Mouse (Mus musculus) CH12.LX (cell line): ENCODE results near the gene Slc44a5. TPM values are rescaled to one million over a fixed set of nuclear protein-coding genes. Genes with fewer than 3 reads are reported as not detected.

Experiments used
- DNase-seq: peaks from one replicate; pipeline ENCODE4 v3.0.0-alpha.2; 2013; ENCODE audit errors: extremely low read depth
- H3K27ac ChIP-seq: 2 replicates; pipeline ENCODE4 v1.5.1; 2012; ENCODE audit warnings: low read depth, mild to moderate bottlenecking, control low read depth, moderate library complexity; ENCODE audit not compliant: insufficient read depth
- H3K27me3 ChIP-seq: replicated peaks from 2 replicates; pipeline ENCODE3; 2012; ENCODE audit warnings: inconsistent platforms
- H3K36me3 ChIP-seq, 2 experiments: replicated peaks in 1 of 2; 2 replicates each; pipeline versions ENCODE3 to v1.6.1; 2012; ENCODE audit warnings: inconsistent platforms in 1 of 2, low read length in 1 of 2, mild to moderate bottlenecking in 1 of 2, mixed read lengths in 1 of 2, moderate library complexity in 1 of 2; ENCODE audit not compliant: control insufficient read depth in 1 of 2, insufficient read depth in 1 of 2
- H3K4me1 ChIP-seq, 2 experiments: 2 replicates each; pipeline ENCODE4 v1.6.1; 2012; ENCODE audit warnings: inconsistent platforms in 1 of 2, moderate library complexity in 1 of 2; ENCODE audit not compliant: insufficient read depth in 2 of 2, control insufficient read depth in 1 of 2
- H3K4me2 ChIP-seq: 2 replicates; pipeline ENCODE4 v1.6.1; 2012; ENCODE audit warnings: low read depth, mild to moderate bottlenecking, control low read depth; ENCODE audit not compliant: poor library complexity, insufficient read depth, severe bottlenecking
- H3K4me3 ChIP-seq, 3 experiments: fragments of 150-350 bp in 1 of 3; sonication (generic) in 1 of 3; replicated peaks in 1 of 3; 2 replicates each; pipeline versions ENCODE3 to v1.5.1; 2011 to 2012; ENCODE audit warnings: low read depth in 2 of 3, low read length in 2 of 3, mild to moderate bottlenecking in 2 of 3, moderate library complexity in 2 of 3, control low read depth in 1 of 3, improper control_type of control experiment in 1 of 3, inconsistent platforms in 1 of 3, mixed read lengths in 1 of 3; ENCODE audit not compliant: poor library complexity in 1 of 3
- H3K79me2 ChIP-seq: replicated peaks from 2 replicates; pipeline ENCODE4 v1.6.1; 2012; ENCODE audit warnings: mild to moderate bottlenecking, moderate library complexity; ENCODE audit not compliant: control insufficient read depth, poor library complexity, insufficient read depth, severe bottlenecking; ENCODE audit errors: extremely low read depth
- H3K9ac ChIP-seq: 2 replicates; pipeline ENCODE4 v1.6.1; 2012; ENCODE audit warnings: low read depth, mild to moderate bottlenecking, control low read depth, moderate library complexity; ENCODE audit not compliant: insufficient read depth
- H3K9me3 ChIP-seq: replicated peaks from 2 replicates; pipeline ENCODE3; 2012; ENCODE audit warnings: low read length, inconsistent platforms, mixed read lengths
- BHLHE40 ChIP-seq: IDR thresholded peaks from 2 replicates; pipeline ENCODE4 v1.6.1; 2011; ENCODE audit warnings: mild to moderate bottlenecking, low read depth, low read length, improper control_type of control experiment
- CHD2 ChIP-seq: IDR thresholded peaks from 2 replicates; pipeline ENCODE4 v1.6.1; 2011; ENCODE audit warnings: low read length, improper control_type of control experiment
- CTCF ChIP-seq, 2 experiments: IDR thresholded peaks in 1 of 2; conservative IDR thresholded peaks in 1 of 2; 2 replicates each; pipeline ENCODE4 v1.5.1; 2011 to 2012; ENCODE audit warnings: low read depth in 2 of 2, low read length in 2 of 2, improper control_type of control experiment in 1 of 2, inconsistent platforms in 1 of 2, mild to moderate bottlenecking in 1 of 2, moderate library complexity in 1 of 2
- E2F4 ChIP-seq: IDR thresholded peaks from 2 replicates; pipeline ENCODE4 v1.6.1; 2011; ENCODE audit warnings: low read depth, low read length, improper control_type of control experiment; ENCODE audit not compliant: insufficient replicate concordance
- ETS1 ChIP-seq: conservative IDR thresholded peaks from 2 replicates; pipeline ENCODE4 v1.6.1; 2012; ENCODE audit warnings: low read depth, mild to moderate bottlenecking, inconsistent platforms, low read length, improper control_type of control experiment, moderate library complexity
- HCFC1 ChIP-seq: IDR thresholded peaks from 2 replicates; pipeline ENCODE4 v1.6.1; 2012; ENCODE audit warnings: low read depth, mild to moderate bottlenecking, inconsistent platforms, low read length, improper control_type of control experiment
- IRF4 ChIP-seq: IDR thresholded peaks from 2 replicates; pipeline ENCODE4 v1.6.1; 2014; ENCODE audit warnings: low read depth, mild to moderate bottlenecking, inconsistent platforms, low read length, improper control_type of control experiment
- JUN ChIP-seq: IDR thresholded peaks from 2 replicates; pipeline ENCODE4 v1.6.1; 2011; ENCODE audit warnings: low read depth, mild to moderate bottlenecking, low read length, improper control_type of control experiment, moderate library complexity; ENCODE audit not compliant: insufficient read depth
- JUND ChIP-seq: conservative IDR thresholded peaks from 2 replicates; pipeline ENCODE4 v1.6.1; 2011; ENCODE audit warnings: low read depth, low read length, improper control_type of control experiment
- MAFK ChIP-seq: IDR thresholded peaks from 2 replicates; pipeline ENCODE4 v1.6.1; 2011; ENCODE audit warnings: low read length, improper control_type of control experiment; ENCODE audit not compliant: insufficient replicate concordance
- MAX ChIP-seq: IDR thresholded peaks from 2 replicates; pipeline ENCODE4 v1.6.1; 2011; ENCODE audit warnings: low read length, improper control_type of control experiment
- NELFE ChIP-seq: IDR thresholded peaks from 2 replicates; pipeline ENCODE4 v1.6.1; 2011; ENCODE audit warnings: low read depth, low read length, improper control_type of control experiment
- NRF1 ChIP-seq: IDR thresholded peaks from 2 replicates; pipeline ENCODE4 v1.6.1; 2014; ENCODE audit warnings: low read depth, mild to moderate bottlenecking, inconsistent platforms, low read length, improper control_type of control experiment, moderate library complexity
- PAX5 ChIP-seq: IDR thresholded peaks from 2 replicates; pipeline ENCODE4 v1.6.1; 2012; ENCODE audit warnings: low read length, inconsistent platforms, mixed read lengths
- POLR2A ChIP-seq: IDR thresholded peaks from 2 replicates; pipeline ENCODE4 v1.6.1; 2011; ENCODE audit warnings: low read depth, mild to moderate bottlenecking, improper control_type of control experiment, low read length
- POLR2AphosphoS2 ChIP-seq: IDR thresholded peaks from 2 replicates; pipeline ENCODE4 v1.6.1; 2011; ENCODE audit warnings: low read depth, low read length, improper control_type of control experiment
- RCOR1 ChIP-seq: conservative IDR thresholded peaks from 2 replicates; pipeline ENCODE4 v1.6.1; 2012; ENCODE audit warnings: low read depth, mild to moderate bottlenecking, inconsistent platforms, low read length, improper control_type of control experiment
- TBP ChIP-seq: conservative IDR thresholded peaks from 2 replicates; pipeline ENCODE4 v1.6.1; 2011; ENCODE audit warnings: low read depth, low read length, improper control_type of control experiment
- TCF12 ChIP-seq: IDR thresholded peaks from 2 replicates; pipeline ENCODE4 v1.6.1; 2014; ENCODE audit warnings: low read depth, mild to moderate bottlenecking, inconsistent platforms, low read length, improper control_type of control experiment
- USF1 ChIP-seq: IDR thresholded peaks from 2 replicates; pipeline ENCODE4 v1.6.1; 2014; ENCODE audit warnings: low read depth, mild to moderate bottlenecking, inconsistent platforms, low read length, improper control_type of control experiment
- USF2 ChIP-seq: conservative IDR thresholded peaks from 2 replicates; pipeline ENCODE4 v1.6.1; 2011; ENCODE audit warnings: low read depth, low read length, improper control_type of control experiment
- ZC3H11A ChIP-seq: IDR thresholded peaks from 2 replicates; pipeline ENCODE4 v1.6.1; 2012; ENCODE audit warnings: low read depth, mild to moderate bottlenecking, inconsistent platforms, low read length, improper control_type of control experiment
- ZKSCAN1 ChIP-seq: IDR thresholded peaks from 2 replicates; pipeline ENCODE4 v1.6.1; 2012; ENCODE audit warnings: low read depth, inconsistent platforms, low read length, improper control_type of control experiment, borderline replicate concordance
- ZNF384 ChIP-seq: IDR thresholded peaks from 2 replicates; pipeline ENCODE4 v1.6.1; 2012; ENCODE audit warnings: low read depth, low read length, improper control_type of control experiment, inconsistent platforms
- dilution Hi-C: fragments of 300-500 bp; cut with MboI; formaldehyde crosslinking; loops from 2 replicates; pipeline ENCODE4 v1.14.3; 2020; ENCODE audit warnings: low sequenced_read_pairs; ENCODE audit not compliant: extremely low pct_unique_long_range_greater_than_20kb, extremely low pct_ligation_motif_present
- in situ Hi-C: fragments of 300-500 bp; cut with MboI; formaldehyde crosslinking; loops from 3 replicates; pipeline ENCODE4 v1.14.3; 2019; ENCODE audit warnings: low sequenced_read_pairs, low pct_ligation_motif_present, low pct_unique_long_range_greater_than_20kb, mixed read lengths
- polyA plus RNA-seq: library from polyadenylated mRNA; unstranded; fragments of >175 nt; gene quantifications from 2 replicates; pipeline ENCODE4 v1.2.1, GENCODE M21; 2012; ENCODE audit warnings: low read depth; ENCODE audit not compliant: insufficient read length
- total RNA-seq, 2 experiments: library from RNA; depleted of rRNA; stranded (reverse); fragments of 300-350 nt in 1 of 2; fragments of >200 nt in 1 of 2; gene quantifications; 2 replicates each; pipeline ENCODE4 v1.2.3; 2012 to 2014

Slc44a5 gene
- total and polyA plus RNA-seq, 3 experiments: not detected

DNA sequence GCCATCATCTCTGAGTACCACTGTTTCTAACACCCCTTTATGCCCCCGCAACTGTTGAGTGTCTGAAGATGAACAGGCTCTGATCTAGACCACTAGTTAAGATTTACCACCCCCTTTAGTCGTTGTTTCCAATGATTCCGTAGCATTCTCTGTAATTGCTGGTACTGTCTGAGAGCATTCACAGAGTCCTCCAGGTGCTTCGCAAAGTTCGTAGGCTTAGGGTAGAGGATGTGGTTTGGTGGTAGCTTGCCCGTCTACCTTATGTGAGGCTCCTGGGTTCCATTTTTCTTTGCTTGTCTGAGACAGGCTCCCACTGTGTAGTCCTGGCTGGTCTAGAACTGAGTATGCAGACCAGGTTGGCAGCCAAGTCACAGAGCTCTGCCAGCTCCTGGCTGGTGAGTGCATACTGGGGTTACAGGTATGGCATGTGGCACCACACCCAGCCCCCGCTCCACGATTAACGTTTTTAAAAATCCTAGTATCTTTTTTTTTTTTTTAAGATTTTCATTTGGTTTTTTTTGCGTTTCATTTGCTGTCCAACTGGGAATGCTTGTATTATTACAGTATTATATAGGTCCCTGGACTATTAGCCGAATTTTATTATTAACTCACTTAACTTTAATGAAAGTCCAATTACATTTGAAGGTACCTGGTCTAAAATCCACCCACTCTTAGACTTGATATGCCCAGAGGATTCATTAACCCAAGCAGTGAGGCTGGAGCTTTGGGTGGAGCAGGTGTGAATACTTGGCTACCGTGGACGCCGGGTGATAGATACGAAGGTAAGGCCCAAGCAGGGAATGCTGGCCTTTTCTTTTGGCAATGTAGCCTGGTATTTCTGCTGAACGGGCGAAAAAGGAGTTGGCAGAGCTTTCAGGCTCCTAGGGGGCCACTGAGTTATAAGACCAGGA lies 321.9 kb downstream of the Slc44a5 start:
- H3K9ac ChIP-seq: no peak overlapping the region
- dilution Hi-C loops: no loop called here
- H3K36me3 ChIP-seq: no peaks in the 10 kb centered on the region
- in situ Hi-C loops: no loop called here
- H3K9me3 ChIP-seq: no peaks in the 10 kb centered on the region
- peaks cover 0 to 10% of the 10 kb centered on the region in 2 experiments; a peak in 2 of 4 replicates for H3K4me1 ChIP-seq
- no peak overlapping the region for H3K27ac ChIP-seq
- H3K27me3 ChIP-seq: no peaks in the 10 kb centered on the region
- H3K4me2 ChIP-seq: no peak overlapping the region
- TF ChIP-seq CTCF (conservative IDR thresholded peaks at IDR 0.05 in 1 of 2, IDR thresholded peaks at IDR 0.05 in 1 of 2; ENCODE audit: low read depth in 2 of 2, low read length in 2 of 2): no peak
- TF ChIP-seq MAFK: no peak
- no peak for TF ChIP-seq ZC3H11A
- no peak for TF ChIP-seq POLR2A
- TF ChIP-seq HCFC1: no peak
- TF ChIP-seq CHD2: no peak
- no peak for TF ChIP-seq ETS1
- TF ChIP-seq IRF4: no peak
- TF ChIP-seq E2F4: no peak
- TF ChIP-seq RCOR1: no peak
- TF ChIP-seq TCF12: no peak
- DNase-seq: no peak
- no peaks in the 10 kb centered on the region for H3K79me2 ChIP-seq
- no peak overlapping the region for H3K4me3 ChIP-seq

- dilution Hi-C loops (no loop called here), in situ Hi-C loops (no loop called here)
- Histone ChIP-seq H3K4me2 (no peak overlapping the region), H3K4me3 (no peak overlapping the region), H3K79me2 (no peaks in the 10 kb centered on the region), H3K9me3 (no peaks in the 10 kb centered on the region), H3K4me1 (peaks cover 0 to 4% of the 10 kb centered on the region in 2 experiments; a peak in 1 of 4 replicates), H3K27me3 (no peaks in the 10 kb centered on the region), H3K27ac (no peak overlapping the region), H3K36me3 (no peaks in the 10 kb centered on the region), H3K9ac (no peak overlapping the region)
- no peak for TF ChIP-seq POLR2A
- TF ChIP-seq USF1: no peak
- TF ChIP-seq HCFC1: no peak
- no peak for TF ChIP-seq ZNF384
- TF ChIP-seq JUND: no peak
- no peak for TF ChIP-seq ETS1
- TF ChIP-seq TBP: no peak
- no peak for TF ChIP-seq ZKSCAN1
- no peak for TF ChIP-seq USF2
- no peak for TF ChIP-seq PAX5
- no peak for TF ChIP-seq BHLHE40
- TF ChIP-seq POLR2AphosphoS2: no peak
- TF ChIP-seq NELFE: no peak
- no peak for TF ChIP-seq CTCF (conservative IDR thresholded peaks at IDR 0.05 in 1 of 2, IDR thresholded peaks at IDR 0.05 in 1 of 2; ENCODE audit: low read depth in 2 of 2, low read length in 2 of 2)
- no peak for TF ChIP-seq MAX
- no peak for TF ChIP-seq NRF1
- no peak for TF ChIP-seq JUN
- no peak for DNase-seq
Measured at GRCm38 (mm10) chr3:154297499-154297898, 324.3 kb downstream of the Slc44a5 start.
